Mouse (Mus musculus): ENCODE measurements around the gene 4933402N03Rik.
A peak's percentile ranks its signal among the peaks of the same experiment; 100 is the strongest.

The 4933402N03Rik gene

DNA sequence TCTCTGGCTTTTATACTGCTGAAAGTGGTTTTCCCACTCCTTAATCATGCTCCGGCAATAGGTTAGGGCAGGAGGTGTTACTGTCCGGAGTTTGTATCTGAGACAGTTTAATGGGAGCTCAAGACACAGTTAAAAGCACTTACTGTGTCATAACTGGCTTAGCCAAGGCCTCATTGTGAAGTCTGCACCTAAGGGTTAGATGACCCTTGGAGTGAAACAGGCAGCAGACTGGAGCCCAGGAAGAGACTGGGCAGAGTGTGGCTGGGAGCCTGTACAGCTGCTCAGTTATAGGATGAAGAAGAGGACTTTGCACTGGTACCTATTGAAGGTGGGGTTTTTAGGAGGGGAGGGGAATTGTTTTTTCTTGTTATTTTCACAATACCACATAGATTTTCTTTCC lies at the start of gene 4933402N03Rik:
4933402N03Rik (minus strand) TSS at position 101 of the 400 bp plus-strand sequence.
- no peak for DNase-seq (ENCODE audit: low spot score)

- DNase-seq (ENCODE audit: low spot score), result no peak
Observed at GRCm38 (mm10) chr7:131187996-131188395, 41.9 kb upstream of the 4933402N03Rik start.

DNA sequence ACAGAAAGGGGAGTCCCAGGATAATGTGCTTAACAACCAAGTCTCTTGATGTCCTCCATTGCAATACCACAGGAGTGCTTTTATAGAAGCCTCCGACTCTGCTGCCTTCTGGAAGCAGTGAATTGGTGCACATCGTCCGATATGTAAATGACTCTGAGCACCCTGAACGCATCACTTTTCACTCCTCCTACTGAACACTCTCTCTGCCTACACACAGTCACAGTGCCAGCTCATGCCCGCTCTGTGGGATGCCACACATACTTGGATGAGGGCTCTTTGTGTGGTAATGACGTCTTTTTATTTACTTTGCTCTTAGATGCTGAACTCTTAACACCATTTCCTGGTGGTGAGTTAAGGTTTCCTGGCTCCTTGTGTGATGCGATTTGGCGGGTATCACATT lies 40.9 kb upstream of the 4933402N03Rik start:
- no peak for DNase-seq (ENCODE audit: low spot score)

DNA sequence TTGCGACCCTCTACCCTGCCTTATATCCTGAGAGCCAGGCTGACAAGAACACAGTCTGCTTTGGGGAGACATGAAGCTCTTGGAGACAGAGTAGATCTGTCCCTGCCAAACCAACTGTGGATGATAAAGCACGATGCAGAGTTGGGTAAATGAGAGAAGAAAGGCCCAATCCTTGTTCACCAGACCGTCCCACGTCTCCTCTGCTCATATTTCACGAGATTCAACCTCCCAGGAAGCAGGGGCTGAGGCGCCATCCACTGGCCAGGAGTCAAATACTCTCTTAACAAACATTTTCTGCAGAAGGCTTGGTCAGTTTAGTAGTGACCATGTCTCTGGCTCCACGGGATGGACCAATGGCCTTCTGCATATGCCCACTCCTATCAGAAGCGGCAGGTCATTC lies 38.2 kb upstream of the 4933402N03Rik start:
- DNase-seq (ENCODE audit: low spot score), result no peak

DNA sequence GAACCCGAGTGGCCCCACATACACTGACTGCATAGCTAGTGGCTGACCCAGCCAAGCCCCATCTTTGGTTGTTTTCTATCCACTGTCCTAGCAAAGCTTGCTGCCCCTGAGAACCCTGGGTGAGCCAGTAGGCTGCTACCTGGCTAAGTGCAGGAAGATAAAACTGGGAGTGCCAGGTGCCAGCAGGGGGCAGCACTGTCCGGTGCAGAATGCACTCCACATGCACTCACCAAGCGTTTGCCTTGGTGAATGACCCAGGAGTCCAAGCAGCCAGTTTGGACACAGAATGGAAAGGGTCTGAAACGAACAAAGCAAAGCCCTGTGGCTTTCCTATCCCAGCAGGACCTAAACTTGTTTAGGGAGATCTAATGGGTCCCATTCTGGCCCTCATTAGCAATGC lies 36.6 kb upstream of the 4933402N03Rik start:
- DNase-seq (ENCODE audit: low spot score), result peak; percentile 65

DNA sequence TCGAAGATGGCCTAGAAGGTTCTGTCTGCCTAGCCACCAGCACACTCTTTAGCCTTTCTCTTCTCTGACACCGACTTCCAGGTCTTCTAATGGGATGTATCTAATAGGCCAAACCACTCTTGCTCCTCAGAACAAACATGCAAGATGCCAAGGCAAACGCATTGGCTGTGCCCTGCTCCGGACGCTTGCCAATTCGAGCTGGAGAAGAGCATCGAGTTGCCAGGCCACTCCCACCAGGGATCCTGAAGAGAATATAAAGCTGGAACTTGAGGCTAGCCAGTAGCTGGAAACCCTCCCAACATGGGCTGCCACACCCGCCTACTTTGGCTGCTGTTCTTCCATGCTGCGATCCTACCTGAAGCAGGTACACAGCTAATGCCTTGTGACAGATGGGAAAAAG lies 28.0 kb upstream of the 4933402N03Rik start, which contains the start of gene 5430419D17Rik:
5430419D17Rik (plus strand) TSS at position 282 of the 400 bp plus-strand sequence.
- DNase-seq (ENCODE audit: low spot score), result no peak

DNA sequence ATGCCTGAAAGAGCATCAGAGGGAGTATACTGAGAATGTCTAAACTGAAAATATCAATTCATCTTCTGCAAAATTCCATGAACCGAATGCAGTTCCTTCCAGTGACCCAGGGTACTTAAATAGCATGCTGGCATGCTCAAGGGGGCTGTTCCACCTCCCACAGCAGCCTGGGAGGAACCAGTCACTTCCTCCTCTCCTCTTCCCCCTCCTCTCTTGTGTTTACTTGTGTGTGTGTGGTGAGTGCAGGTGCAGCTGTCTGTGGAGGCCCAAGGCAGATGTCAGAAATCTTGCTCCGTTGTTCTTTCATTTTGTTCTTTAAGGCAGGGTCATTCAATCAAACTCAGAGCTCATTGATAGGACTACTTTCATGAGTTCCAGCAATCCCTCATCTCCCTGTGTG lies 23.0 kb upstream of the 4933402N03Rik start:
- no peak for DNase-seq (ENCODE audit: low spot score)

GRCm38 (mm10) chr7:131167771-131168170 lies 21.7 kb upstream of the 4933402N03Rik start:
- DNase-seq (ENCODE audit: low spot score), result no peak

GRCm38 (mm10) chr7:131162251-131162650 lies 16.1 kb upstream of the 4933402N03Rik start:
- no peak for DNase-seq (ENCODE audit: low spot score)

DNA sequence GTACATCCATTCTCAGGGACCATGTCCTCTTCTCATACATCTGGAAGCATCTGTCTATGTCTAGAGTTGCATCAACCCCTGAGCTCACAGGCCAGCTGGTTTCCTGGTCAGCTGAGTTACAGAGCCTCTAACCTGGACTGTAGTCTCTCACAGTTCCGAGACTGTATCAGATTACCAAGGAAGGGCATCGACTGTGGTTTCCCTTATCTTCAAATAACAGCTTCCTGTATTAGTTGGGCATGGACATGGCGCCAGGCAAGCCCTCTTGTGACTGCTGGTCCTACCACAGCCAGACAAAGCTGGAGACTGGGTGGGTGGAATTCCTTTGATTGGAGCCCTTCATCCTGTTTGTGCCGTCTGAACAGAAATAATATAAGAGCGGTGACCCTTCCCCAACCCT lies 6.9 kb upstream of the 4933402N03Rik start:
- DNase-seq (ENCODE audit: low spot score), result no peak

DNA sequence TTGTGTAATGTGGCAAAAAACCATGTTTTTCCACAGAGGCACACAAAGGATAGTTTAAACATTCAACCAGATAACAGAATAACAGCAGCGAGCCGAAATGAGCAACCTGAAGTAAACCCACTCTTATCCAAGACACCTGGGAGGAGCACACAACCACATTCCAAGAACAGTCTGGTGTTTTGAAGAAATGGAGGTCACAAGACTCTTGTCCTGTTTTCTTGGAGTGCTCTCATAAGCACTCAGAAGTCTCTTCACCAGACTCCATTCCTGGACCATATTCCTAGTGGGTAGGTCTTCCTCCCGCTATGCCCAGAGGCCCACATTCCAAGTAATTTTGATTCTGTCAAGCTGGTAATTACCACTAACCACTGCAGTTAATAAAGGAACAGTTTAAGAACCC lies 4.1 kb upstream of the 4933402N03Rik start:
- DNase-seq (ENCODE audit: low spot score), result no peak

GRCm38 (mm10) chr7:131133181-131133580 lies 12.9 kb downstream of the 4933402N03Rik start:
- DNase-seq (ENCODE audit: low spot score), result no peak

DNA sequence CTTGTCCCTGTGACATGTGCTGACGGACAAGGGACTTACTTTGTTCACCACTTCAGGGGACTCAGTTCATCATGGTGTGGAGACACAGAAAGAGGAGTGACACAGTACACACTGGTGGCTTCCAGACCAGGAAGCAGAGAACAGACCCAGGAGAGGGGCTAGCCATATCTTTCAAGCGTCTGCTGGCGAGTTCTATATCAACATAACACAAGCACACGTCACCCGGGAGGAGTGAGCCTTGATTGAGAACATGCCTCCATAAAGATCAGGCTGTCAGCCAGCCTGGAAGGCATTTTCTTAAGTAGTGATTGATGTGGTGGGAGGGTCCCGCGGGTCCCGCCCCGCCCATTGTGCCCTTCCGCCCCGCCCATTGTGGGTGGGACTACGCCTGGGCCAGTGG lies 16.1 kb downstream of the 4933402N03Rik start:
- no peak for DNase-seq (ENCODE audit: low spot score)

- DNase-seq (ENCODE audit: low spot score), result no peak
Observed at GRCm38 (mm10) chr7:131122210-131122807, 23.8 kb downstream of the 4933402N03Rik start.

DNA sequence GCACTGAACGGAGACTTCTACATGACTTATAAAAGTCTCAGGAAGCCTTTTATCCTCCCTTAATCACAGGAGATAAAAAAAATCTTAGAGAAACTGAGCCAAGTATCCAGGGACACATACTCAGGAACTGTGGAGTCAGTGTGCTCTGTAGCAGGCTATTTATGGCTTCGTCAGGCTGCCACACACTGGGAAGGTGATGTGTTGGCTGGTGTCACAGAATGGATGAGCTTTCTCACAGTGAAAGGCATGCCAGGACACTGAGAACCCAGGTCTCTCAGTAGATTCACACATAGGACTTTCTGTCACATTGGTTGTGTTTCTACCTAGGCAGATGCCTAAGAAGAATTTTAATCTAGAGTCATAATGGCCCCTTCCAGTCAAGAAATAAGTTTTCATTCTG lies 31.7 kb downstream of the 4933402N03Rik start:
- no peak for DNase-seq (ENCODE audit: low spot score)

DNA sequence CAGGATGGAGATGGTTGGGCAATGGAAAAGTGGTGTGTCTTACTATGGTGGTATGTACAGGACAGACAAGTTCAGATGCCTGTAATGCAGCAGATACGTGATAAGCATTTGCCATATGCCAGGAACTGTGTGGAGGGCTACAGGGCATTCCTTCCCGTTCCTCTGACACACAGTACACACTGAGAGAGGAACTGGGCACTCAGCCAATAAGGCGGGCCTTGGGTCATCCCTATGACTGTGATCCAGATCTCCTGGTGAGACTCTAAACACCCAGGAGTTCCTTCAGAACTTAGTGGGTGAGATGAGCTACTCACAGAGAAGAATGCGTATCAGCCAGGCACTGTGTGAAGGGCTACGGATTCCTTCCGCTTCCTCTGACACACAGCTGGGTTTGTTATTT lies 32.4 kb downstream of the 4933402N03Rik start:
- DNase-seq (ENCODE audit: low spot score), result no peak

GRCm38 (mm10) chr7:131112486-131112885 lies 33.6 kb downstream of the 4933402N03Rik start:
- peak; percentile 20 for DNase-seq (ENCODE audit: low spot score)
